Mouse (Mus musculus): Measurements from ENCODE around the gene Ipo9.

- no peak for TF ChIP-seq CTCF (IDR thresholded peaks at IDR 0.05; ENCODE audit: extremely low read depth, insufficient read depth, insufficient read length, insufficient replicate concordance)
- TF ChIP-seq POLR2A (IDR thresholded peaks at IDR 0.05; ENCODE audit: low read depth, low read length): no peak
Measured at GRCm38 (mm10) chr1:135399466-135399865, 30.8 kb downstream of the Ipo9 start.
